13 mouse cellular contexts compared by ENCODE assay signal in genomic region chr6:140368354-140369069, GRCm38 (mm10). TPM values are rescaled to one million over a fixed set of nuclear protein-coding genes. Genes with fewer than 3 reads are reported as not detected.
A peak's percentile ranks its signal among the peaks of the same experiment; 100 is the strongest.
DNase-seq lines count a peak whose midpoint lies in the region; ATAC-seq and TF ChIP-seq lines count a peak whose summit lies in the region.
"Had no signal": no experiment of that assay in that cellular context is flagged by ENCODE, and none has a peak within 500 bp of the region (broad histone marks: within the 10 kb centered on the region; RNA-seq: fewer than 3 reads in every experiment).

No protein-coding gene starts in this region.

- H3K4me3 ChIP-seq in embryonic facial prominence, embryonic 14.5 days (ENCODE audit: low read depth, low read length), result no peak overlapping the region
- no peak overlapping the region for H3K4me3 ChIP-seq in embryonic facial prominence, embryonic 10.5 days
- no peak overlapping the region for H3K4me3 ChIP-seq in intestine, embryonic 16.5 days (ENCODE audit: low read length)
- no peak overlapping the region for H3K4me3 ChIP-seq in lung, postnatal 0 days (ENCODE audit: low read depth, low read length)
- H3K4me3 ChIP-seq: midbrain, embryonic 12.5 days had no signal

- H3K36me3 ChIP-seq in embryonic facial prominence, embryonic 14.5 days (ENCODE audit: control insufficient read depth, insufficient read depth, low read length), result no peaks in the 10 kb centered on the region
- H3K36me3 ChIP-seq in embryonic facial prominence, embryonic 10.5 days (replicated peaks), result no peaks in the 10 kb centered on the region
- no peaks in the 10 kb centered on the region for H3K36me3 ChIP-seq in intestine, embryonic 16.5 days (ENCODE audit: control insufficient read depth, insufficient read depth, low read length)
- H3K36me3 ChIP-seq in lung, postnatal 0 days (ENCODE audit: insufficient read depth, low read length), result no peaks in the 10 kb centered on the region
- H3K36me3 ChIP-seq: midbrain, embryonic 12.5 days had no signal

- TF ChIP-seq CTCF in lung, postnatal 0 days (IDR thresholded peaks at IDR 0.05), result no peak

- no peak for ATAC-seq in embryonic facial prominence, embryonic 14.5 days (ENCODE audit: low read depth)
- ATAC-seq in intestine, embryonic 16.5 days, result peak; percentile 96
- peak; percentile 87 for ATAC-seq in lung, postnatal 0 days
- ATAC-seq: activated CD4-positive, CD25-positive, alpha-beta regulatory T cell, adult 4 months; forebrain, postnatal 0 days had no signal

- no peaks in the 10 kb centered on the region for H3K4me1 ChIP-seq in embryonic facial prominence, embryonic 14.5 days (ENCODE audit: control insufficient read depth, insufficient read depth, low read length)
- no peaks in the 10 kb centered on the region for H3K4me1 ChIP-seq in embryonic facial prominence, embryonic 10.5 days
- H3K4me1 ChIP-seq in intestine, embryonic 16.5 days (ENCODE audit: control insufficient read depth, insufficient read depth, low read length), result peaks cover 4% of the 10 kb centered on the region; the same call in 1 of the 2 replicates
- no peaks in the 10 kb centered on the region for H3K4me1 ChIP-seq in lung, postnatal 0 days (ENCODE audit: insufficient read depth, low read depth, low read length)
- H3K4me1 ChIP-seq: midbrain, embryonic 12.5 days had no signal

- no peaks in the 10 kb centered on the region for H3K27me3 ChIP-seq in embryonic facial prominence, embryonic 14.5 days (replicated peaks; ENCODE audit: control insufficient read depth, insufficient read depth, low read length)
- no peaks in the 10 kb centered on the region for H3K27me3 ChIP-seq in embryonic facial prominence, embryonic 10.5 days (replicated peaks; ENCODE audit: low read depth, poor library complexity, severe bottlenecking)
- H3K27me3 ChIP-seq in intestine, embryonic 16.5 days (replicated peaks; ENCODE audit: control insufficient read depth, insufficient read depth, low read length), result no peaks in the 10 kb centered on the region
- no peaks in the 10 kb centered on the region for H3K27me3 ChIP-seq in lung, postnatal 0 days (replicated peaks; ENCODE audit: insufficient read depth, low read length)
- H3K27me3 ChIP-seq: midbrain, embryonic 12.5 days had no signal

- peak; percentile 49 for TF ChIP-seq EP300 in lung, postnatal 0 days (IDR thresholded peaks at IDR 0.05)

- intact Hi-C loops in left cerebral cortex, postnatal 4 days (cut with DNase I), result no loop called here

- peak; percentile 26 for DNase-seq in embryonic facial prominence, embryonic 14.5 days (ENCODE audit: low spot score)
- no peak for DNase-seq in embryonic facial prominence, embryonic 10.5 days (ENCODE audit: low spot score)
- peak; percentile 53 for DNase-seq in 3T3-L1 (ENCODE audit: low read depth, low spot score)
- DNase-seq in lung, postnatal 0 days (ENCODE audit: low spot score), result peak; percentile 83
- no peak for DNase-seq in cerebellum, postnatal 36 days
- no peak for DNase-seq in layer of hippocampus, adult 18-20 months (ENCODE audit: low spot score in 2 of 2)
- no peak for DNase-seq in left cerebral cortex, postnatal 4 days
- DNase-seq: cerebellum, postnatal 25 days; forebrain, postnatal 0 days; thymus, postnatal 4 days had no signal

- H3K4me2 ChIP-seq in embryonic facial prominence, embryonic 14.5 days (ENCODE audit: low read depth, low read length), result no peak overlapping the region
- no peak overlapping the region for H3K4me2 ChIP-seq in intestine, embryonic 16.5 days (ENCODE audit: low read depth, low read length)
- peak overlapping the region; percentile 33; the same call in 1 of the 2 replicates for H3K4me2 ChIP-seq in lung, postnatal 0 days (replicated peaks; ENCODE audit: low read depth, low read length)
- H3K4me2 ChIP-seq: midbrain, embryonic 12.5 days had no signal

- no peak overlapping the region for H3K9ac ChIP-seq in embryonic facial prominence, embryonic 14.5 days (ENCODE audit: low read depth, low read length)
- H3K9ac ChIP-seq in intestine, embryonic 16.5 days (ENCODE audit: low read depth, low read length), result no peak overlapping the region
- no peak overlapping the region for H3K9ac ChIP-seq in lung, postnatal 0 days (replicated peaks; ENCODE audit: low read depth)
- H3K9ac ChIP-seq: forebrain, postnatal 0 days; midbrain, embryonic 12.5 days had no signal

- 63% methylated on average over 8 of the region's 8 CpGs for WGBS in embryonic facial prominence, embryonic 14.5 days
- 79% methylated on average over 8 of the region's 8 CpGs for WGBS in embryonic facial prominence, embryonic 10.5 days
- 51% methylated on average over 8 of the region's 8 CpGs for WGBS in intestine, embryonic 16.5 days
- 32% methylated on average over 8 of the region's 8 CpGs for WGBS in lung, postnatal 0 days

- no peak overlapping the region for H3K27ac ChIP-seq in embryonic facial prominence, embryonic 14.5 days (replicated peaks; ENCODE audit: low read depth, low read length)
- H3K27ac ChIP-seq in embryonic facial prominence, embryonic 10.5 days (replicated peaks), result no peak overlapping the region
- peak overlapping the region; percentile 14; the same call in 1 of the 2 replicates for H3K27ac ChIP-seq in intestine, embryonic 16.5 days (ENCODE audit: low read length)
- H3K27ac ChIP-seq in lung, postnatal 0 days (ENCODE audit: low read length), result peak overlapping the region; percentile 26; the same call in 1 of the 2 replicates
- H3K27ac ChIP-seq: midbrain, embryonic 12.5 days had no signal

- H3K9me3 ChIP-seq in embryonic facial prominence, embryonic 14.5 days (ENCODE audit: control insufficient read depth, low read length), result no peaks in the 10 kb centered on the region
- no peaks in the 10 kb centered on the region for H3K9me3 ChIP-seq in embryonic facial prominence, embryonic 10.5 days
- no peaks in the 10 kb centered on the region for H3K9me3 ChIP-seq in intestine, embryonic 16.5 days (ENCODE audit: control insufficient read depth, low read length)
- no peaks in the 10 kb centered on the region for H3K9me3 ChIP-seq in lung, postnatal 0 days (ENCODE audit: low read length)
- H3K9me3 ChIP-seq: midbrain, embryonic 12.5 days had no signal

RNA-seq across cellular contexts. Expression of gene Plekha5, which starts 55.3 kb away (rescaled TPM):
- polyA plus RNA-seq in embryonic facial prominence, embryonic 14.5 days (2014; fragmentation: Nextera tagmentation; extraction: Ambion mirVana), result 43.8 and 45.0 TPM in 2 replicates
- polyA plus RNA-seq in embryonic facial prominence, embryonic 10.5 days (2016; fragmentation: Nextera tagmentation; extraction: Ambion mirVana), result 42.0 and 47.1 TPM in 2 replicates
- polyA plus RNA-seq in intestine, embryonic 16.5 days (2015; fragmentation: Nextera tagmentation; extraction: Ambion mirVana), result 27.9 and 30.1 TPM in 2 replicates
- polyA plus RNA-seq in lung, postnatal 0 days (2015; fragmentation: Nextera tagmentation; extraction: Ambion mirVana), result 22.1 and 24.1 TPM in 2 replicates
- total RNA-seq in layer of hippocampus, adult 18-20 months (2021), result 100 to 1,000 TPM in 1 of 2 experiments, 10 to 100 TPM in 1; 99.4 to 104 TPM
- 10 to 100 TPM; 82.0 to 94.6 TPM for total RNA-seq in left cerebral cortex, postnatal 4 days (2021)

Comparison
In these comparisons a context has a peak if more than half of its experiments do, and no peak if none do; other contexts are left out.
1. DNase-seq: peak in embryonic facial prominence, embryonic 14.5 days (single experiment), 3T3-L1 (single experiment) and lung, postnatal 0 days (single experiment); none in embryonic facial prominence, embryonic 10.5 days (single experiment), cerebellum, postnatal 36 days (0 of 2), layer of hippocampus, adult 18-20 months (0 of 2) and left cerebral cortex, postnatal 4 days (single experiment).
2. H3K27ac ChIP-seq: peak in intestine, embryonic 16.5 days (single experiment) and lung, postnatal 0 days (single experiment); none in embryonic facial prominence, embryonic 14.5 days (single experiment) and embryonic facial prominence, embryonic 10.5 days (single experiment).